Mouse (Mus musculus): Measurements from ENCODE around the gene Pir. TPM values are rescaled to one million over a fixed set of nuclear protein-coding genes. Genes with fewer than 3 reads are reported as not detected.

Gene Pir
- polyA plus RNA-seq, 1 experiment from 2014 or later = 6.6 TPM

GRCm38 (mm10) chrX:164280918-164281647 is 11.9 kb downstream of the Pir start:
- WGBS = 75% methylated on average over 7 of the region's 7 CpGs
- Histone ChIP-seq H3K9ac (no peak overlapping the region), H3K27me3 (no peaks in the 10 kb centered on the region), H3K4me2 (replicated peaks) (no peak overlapping the region), H3K4me1 (no peaks in the 10 kb centered on the region), H3K4me3 (no peak overlapping the region), H3K9me3 (no peaks in the 10 kb centered on the region), H3K27ac (no peak overlapping the region), H3K36me3 (no peaks in the 10 kb centered on the region)
- ATAC-seq (ENCODE audit: insufficient number of reproducible peaks, insufficient read depth, low FRiP score, low TSS enrichment) = no peak

- Histone ChIP-seq H3K27ac (no peak overlapping the region), H3K36me3 (no peaks in the 10 kb centered on the region), H3K27me3 (no peaks in the 10 kb centered on the region), H3K4me1 (no peaks in the 10 kb centered on the region), H3K4me3 (no peak overlapping the region), H3K9ac (no peak overlapping the region), H3K9me3 (no peaks in the 10 kb centered on the region), H3K4me2 (replicated peaks) (no peak overlapping the region)
- no peak for ATAC-seq (ENCODE audit: insufficient number of reproducible peaks, insufficient read depth, low FRiP score, low TSS enrichment)
- whole genome bisulfite sequencing = 87% methylated on average over 4 of the region's 4 CpGs
Observed at GRCm38 (mm10) chrX:164283808-164284207, 14.6 kb downstream of the Pir start.

GRCm38 (mm10) chrX:164287077-164287476 is 17.9 kb downstream of the Pir start:
- H3K4me2 ChIP-seq (replicated peaks) = no peak overlapping the region
- H3K9me3 ChIP-seq = no peaks in the 10 kb centered on the region
- H3K27ac ChIP-seq = no peak overlapping the region
- H3K27me3 ChIP-seq = no peaks in the 10 kb centered on the region
- WGBS = 66% methylated on average over 3 of the region's 3 CpGs
- H3K9ac ChIP-seq = no peak overlapping the region
- no peak overlapping the region for H3K4me3 ChIP-seq
- ATAC-seq (ENCODE audit: insufficient number of reproducible peaks, insufficient read depth, low FRiP score, low TSS enrichment) = no peak
- H3K4me1 ChIP-seq = no peaks in the 10 kb centered on the region
- H3K36me3 ChIP-seq = no peaks in the 10 kb centered on the region

- no peaks in the 10 kb centered on the region for H3K9me3 ChIP-seq
- no peak overlapping the region for H3K9ac ChIP-seq
- 29% methylated on average over 5 of the region's 5 CpGs for WGBS
- H3K27ac ChIP-seq = no peak overlapping the region
- H3K4me3 ChIP-seq = no peak overlapping the region
- H3K4me2 ChIP-seq (replicated peaks) = no peak overlapping the region
- no peak for ATAC-seq (ENCODE audit: insufficient number of reproducible peaks, insufficient read depth, low FRiP score, low TSS enrichment)
- peaks cover 10% of the 10 kb centered on the region; the same call in 1 of the 2 replicates for H3K27me3 ChIP-seq
- H3K36me3 ChIP-seq = no peaks in the 10 kb centered on the region
- H3K4me1 ChIP-seq = no peaks in the 10 kb centered on the region
Observed at GRCm38 (mm10) chrX:164291147-164291546, 22.0 kb downstream of the Pir start.

GRCm38 (mm10) chrX:164306250-164306649 is 37.1 kb downstream of the Pir start:
- no peak for ATAC-seq (ENCODE audit: insufficient number of reproducible peaks, insufficient read depth, low FRiP score, low TSS enrichment)
- no peaks in the 10 kb centered on the region for H3K4me1 ChIP-seq
- H3K27me3 ChIP-seq = no peaks in the 10 kb centered on the region
- H3K4me2 ChIP-seq (replicated peaks) = no peak overlapping the region
- WGBS = 73% methylated on average over 2 of the region's 2 CpGs
- H3K36me3 ChIP-seq = no peaks in the 10 kb centered on the region
- H3K4me3 ChIP-seq = no peak overlapping the region
- H3K27ac ChIP-seq = no peak overlapping the region
- H3K9ac ChIP-seq = no peak overlapping the region
- no peaks in the 10 kb centered on the region for H3K9me3 ChIP-seq

GRCm38 (mm10) chrX:164313876-164314275 is 44.7 kb downstream of the Pir start:
- Histone ChIP-seq H3K4me3 (no peak overlapping the region), H3K9ac (no peak overlapping the region), H3K4me2 (replicated peaks) (no peak overlapping the region), H3K27ac (no peak overlapping the region), H3K4me1 (no peaks in the 10 kb centered on the region), H3K9me3 (no peaks in the 10 kb centered on the region), H3K36me3 (no peaks in the 10 kb centered on the region), H3K27me3 (0 out of 2 replicates have a peak, but pooled peaks cover 6% of the 10 kb centered on the region)
- no peak for ATAC-seq (ENCODE audit: insufficient number of reproducible peaks, insufficient read depth, low FRiP score, low TSS enrichment)
- WGBS = 49% methylated on average over 1 of the region's 1 CpGs

- no peaks in the 10 kb centered on the region for H3K36me3 ChIP-seq
- no peaks in the 10 kb centered on the region for H3K9me3 ChIP-seq
- H3K9ac ChIP-seq = no peak overlapping the region
- no peaks in the 10 kb centered on the region for H3K27me3 ChIP-seq
- no peak overlapping the region for H3K27ac ChIP-seq
- no peak for ATAC-seq (ENCODE audit: insufficient number of reproducible peaks, insufficient read depth, low FRiP score, low TSS enrichment)
- no peaks in the 10 kb centered on the region for H3K4me1 ChIP-seq
- no peak overlapping the region for H3K4me3 ChIP-seq
- H3K4me2 ChIP-seq (replicated peaks) = no peak overlapping the region
- WGBS = 90% methylated on average over 4 of the region's 4 CpGs
Observed at GRCm38 (mm10) chrX:164318554-164318953, 49.4 kb downstream of the Pir start.

GRCm38 (mm10) chrX:164320031-164320430 is 50.9 kb downstream of the Pir start:
- ATAC-seq (ENCODE audit: insufficient number of reproducible peaks, insufficient read depth, low FRiP score, low TSS enrichment) = no peak
- H3K9ac ChIP-seq = no peak overlapping the region
- H3K4me1 ChIP-seq = no peaks in the 10 kb centered on the region
- H3K9me3 ChIP-seq = no peaks in the 10 kb centered on the region
- H3K36me3 ChIP-seq = no peaks in the 10 kb centered on the region
- 89% methylated on average over 3 of the region's 3 CpGs for WGBS
- no peak overlapping the region for H3K27ac ChIP-seq
- H3K4me3 ChIP-seq = no peak overlapping the region
- no peaks in the 10 kb centered on the region for H3K27me3 ChIP-seq
- no peak overlapping the region for H3K4me2 ChIP-seq (replicated peaks)

- ATAC-seq (ENCODE audit: insufficient number of reproducible peaks, insufficient read depth, low FRiP score, low TSS enrichment) = no peak
- 72% methylated on average over 5 of the region's 5 CpGs for WGBS
- no peaks in the 10 kb centered on the region for H3K4me1 ChIP-seq
Observed at GRCm38 (mm10) chrX:164322492-164322891, 53.3 kb downstream of the Pir start.

GRCm38 (mm10) chrX:164323391-164323913 is 54.3 kb downstream of the Pir start:
- Histone ChIP-seq H3K4me2 (replicated peaks) (no peak overlapping the region), H3K4me1 (no peaks in the 10 kb centered on the region), H3K36me3 (no peaks in the 10 kb centered on the region), H3K27me3 (no peaks in the 10 kb centered on the region), H3K9me3 (no peaks in the 10 kb centered on the region), H3K4me3 (no peak overlapping the region), H3K27ac (no peak overlapping the region), H3K9ac (no peak overlapping the region)
- WGBS = 32% methylated on average over 4 of the region's 4 CpGs
- no peak for ATAC-seq (ENCODE audit: insufficient number of reproducible peaks, insufficient read depth, low FRiP score, low TSS enrichment)

More at GRCm38 (mm10) chrX:164322492-164322891, 53.3 kb downstream of the Pir start:
- no peaks in the 10 kb centered on the region for H3K27me3 ChIP-seq
- no peaks in the 10 kb centered on the region for H3K9me3 ChIP-seq
- no peaks in the 10 kb centered on the region for H3K36me3 ChIP-seq
- no peak overlapping the region for H3K27ac ChIP-seq
- no peak overlapping the region for H3K4me2 ChIP-seq (replicated peaks)
- H3K4me3 ChIP-seq = no peak overlapping the region
- H3K9ac ChIP-seq = no peak overlapping the region

GRCm38 (mm10) chrX:164330351-164330750 is 61.2 kb downstream of the Pir start:
- H3K36me3 ChIP-seq = no peaks in the 10 kb centered on the region
- H3K4me2 ChIP-seq (replicated peaks) = no peak overlapping the region
- H3K4me1 ChIP-seq = no peaks in the 10 kb centered on the region
- no peaks in the 10 kb centered on the region for H3K27me3 ChIP-seq
- ATAC-seq (ENCODE audit: insufficient number of reproducible peaks, insufficient read depth, low FRiP score, low TSS enrichment) = no peak
- no peak overlapping the region for H3K27ac ChIP-seq
- H3K9me3 ChIP-seq = no peaks in the 10 kb centered on the region
- no peak overlapping the region for H3K9ac ChIP-seq
- 81% methylated on average over 2 of the region's 2 CpGs for WGBS
- no peak overlapping the region for H3K4me3 ChIP-seq

GRCm38 (mm10) chrX:164330766-164331165 is 61.6 kb downstream of the Pir start:
- H3K36me3 ChIP-seq = no peaks in the 10 kb centered on the region
- H3K27me3 ChIP-seq = no peaks in the 10 kb centered on the region
- no peaks in the 10 kb centered on the region for H3K9me3 ChIP-seq
- no peaks in the 10 kb centered on the region for H3K4me1 ChIP-seq
- ATAC-seq (ENCODE audit: insufficient number of reproducible peaks, insufficient read depth, low FRiP score, low TSS enrichment) = no peak
- H3K27ac ChIP-seq = no peak overlapping the region
- no peak overlapping the region for H3K4me3 ChIP-seq
- H3K4me2 ChIP-seq (replicated peaks) = no peak overlapping the region
- 60% methylated on average over 3 of the region's 3 CpGs for WGBS
- no peak overlapping the region for H3K9ac ChIP-seq
